Mouse (Mus musculus) cortical plate, adult 2 months (tissue): ENCODE data around the gene Zfp536. TPM values are rescaled to one million over a fixed set of nuclear protein-coding genes. Genes with fewer than 3 reads are reported as not detected.
"Not testable (repeated sequence)": the region's sequence is repeated elsewhere in the genome, so short reads cannot be mapped to it uniquely, and the experiment has no call there.

Source experiments
- H3K27ac ChIP-seq: fragments of 200-500 bp; 2 replicates; pipeline ENCODE4 v1.5.1; 2012; ENCODE audit warnings: low read length, control low read depth, inconsistent platforms; ENCODE audit not compliant: insufficient read depth
- H3K4me1 ChIP-seq: fragments of 200-500 bp; 2 replicates; pipeline ENCODE4 v1.6.1; 2011; ENCODE audit warnings: low read length; ENCODE audit not compliant: control insufficient read depth, insufficient read depth
- H3K4me3 ChIP-seq: fragments of 200-500 bp; 2 replicates; pipeline ENCODE4 v1.5.1; 2011; ENCODE audit warnings: mild to moderate bottlenecking, low read length, control low read depth; ENCODE audit not compliant: insufficient read depth
- CTCF ChIP-seq: fragments of 200-500 bp; IDR thresholded peaks from 2 replicates; pipeline ENCODE4 v1.5.1; 2011; ENCODE audit warnings: mild to moderate bottlenecking, control low read depth, low read length; ENCODE audit not compliant: insufficient read depth; ENCODE audit errors: extremely low read depth
- POLR2A ChIP-seq: fragments of 200-500 bp; IDR thresholded peaks from 2 replicates; pipeline ENCODE4 v1.6.1; 2011; ENCODE audit warnings: mild to moderate bottlenecking, low read length, control low read depth; ENCODE audit not compliant: insufficient read depth; ENCODE audit errors: extremely low read depth
- polyA plus RNA-seq: library from polyadenylated mRNA; depleted of rRNA; stranded (reverse); fragments of >200 nt; gene quantifications from 2 replicates; pipeline ENCODE4 v1.2.3, GENCODE M21; 2012

Gene Zfp536
- polyA plus RNA-seq, 1 experiment: 16.5 TPM

- Histone ChIP-seq H3K4me3 (no peak overlapping the region), H3K27ac (no peak overlapping the region), H3K4me1 (no peaks in the 10 kb centered on the region)
- no peak for TF ChIP-seq CTCF
- no peak for TF ChIP-seq POLR2A
Observed at GRCm38 (mm10) chr7:37733996-37734395, 39.4 kb downstream of the Zfp536 start.

- Histone ChIP-seq H3K27ac (no peak overlapping the region), H3K4me3 (no peak overlapping the region), H3K4me1 (no peaks in the 10 kb centered on the region)
- TF ChIP-seq CTCF (no peak), POLR2A (no peak)
Observed at GRCm38 (mm10) chr7:37732741-37733140, 40.7 kb downstream of the Zfp536 start.

GRCm38 (mm10) chr7:37727746-37728145, 45.7 kb downstream of the Zfp536 start:
- H3K4me3 ChIP-seq: no peak overlapping the region
- TF ChIP-seq CTCF: no peak
- no peak for TF ChIP-seq POLR2A
- no peaks in the 10 kb centered on the region for H3K4me1 ChIP-seq
- H3K27ac ChIP-seq: no peak overlapping the region

- Histone ChIP-seq H3K4me3 (no peak overlapping the region), H3K4me1 (no peaks in the 10 kb centered on the region), H3K27ac (no peak overlapping the region)
- TF ChIP-seq CTCF (no peak), POLR2A (no peak)
Observed at GRCm38 (mm10) chr7:37724002-37724790, 49.2 kb downstream of the Zfp536 start.

GRCm38 (mm10) chr7:37723191-37723592, 50.2 kb downstream of the Zfp536 start:
- TF ChIP-seq POLR2A (no peak), CTCF (no peak)
- H3K4me1 ChIP-seq: no peaks in the 10 kb centered on the region
- no peak overlapping the region for H3K27ac ChIP-seq
- no peak overlapping the region for H3K4me3 ChIP-seq

- Histone ChIP-seq H3K4me3 (no peak overlapping the region), H3K4me1 (no peaks in the 10 kb centered on the region), H3K27ac (no peak overlapping the region)
- TF ChIP-seq POLR2A (no peak), CTCF (no peak)
Observed at GRCm38 (mm10) chr7:37721676-37722075, 51.8 kb downstream of the Zfp536 start.

- Histone ChIP-seq H3K4me1 (no peaks in the 10 kb centered on the region), H3K27ac (no peak overlapping the region), H3K4me3 (no peak overlapping the region)
- TF ChIP-seq CTCF (no peak), POLR2A (no peak)
Observed at GRCm38 (mm10) chr7:37718671-37719402, 54.6 kb downstream of the Zfp536 start.

GRCm38 (mm10) chr7:37717071-37717470, 56.4 kb downstream of the Zfp536 start:
- TF ChIP-seq POLR2A (no peak), CTCF (no peak)
- H3K4me1 ChIP-seq: no peaks in the 10 kb centered on the region
- H3K4me3 ChIP-seq: no peak overlapping the region
- no peak overlapping the region for H3K27ac ChIP-seq

GRCm38 (mm10) chr7:37716626-37717025, 56.8 kb downstream of the Zfp536 start:
- H3K4me1 ChIP-seq: no peaks in the 10 kb centered on the region
- H3K27ac ChIP-seq: no peak overlapping the region
- no peak for TF ChIP-seq POLR2A
- no peak for TF ChIP-seq CTCF

GRCm38 (mm10) chr7:37704464-37704863, 69.0 kb downstream of the Zfp536 start:
- Histone ChIP-seq H3K4me1 (no peaks in the 10 kb centered on the region), H3K27ac (0 out of 2 replicates have a peak overlapping the region, but pooled peaks have one; percentile 55), H3K4me3 (no peak overlapping the region)
- no peak for TF ChIP-seq CTCF
- TF ChIP-seq POLR2A: no peak

More at GRCm38 (mm10) chr7:37716626-37717025, 56.8 kb downstream of the Zfp536 start:
- H3K4me3 ChIP-seq: no peak overlapping the region

- H3K4me3 ChIP-seq, H3K27ac ChIP-seq, H3K4me1 ChIP-seq: not testable (repeated sequence)
Observed at GRCm38 (mm10) chr7:37697378-37697777, 76.1 kb downstream of the Zfp536 start.
